In the genomic region with DNA sequence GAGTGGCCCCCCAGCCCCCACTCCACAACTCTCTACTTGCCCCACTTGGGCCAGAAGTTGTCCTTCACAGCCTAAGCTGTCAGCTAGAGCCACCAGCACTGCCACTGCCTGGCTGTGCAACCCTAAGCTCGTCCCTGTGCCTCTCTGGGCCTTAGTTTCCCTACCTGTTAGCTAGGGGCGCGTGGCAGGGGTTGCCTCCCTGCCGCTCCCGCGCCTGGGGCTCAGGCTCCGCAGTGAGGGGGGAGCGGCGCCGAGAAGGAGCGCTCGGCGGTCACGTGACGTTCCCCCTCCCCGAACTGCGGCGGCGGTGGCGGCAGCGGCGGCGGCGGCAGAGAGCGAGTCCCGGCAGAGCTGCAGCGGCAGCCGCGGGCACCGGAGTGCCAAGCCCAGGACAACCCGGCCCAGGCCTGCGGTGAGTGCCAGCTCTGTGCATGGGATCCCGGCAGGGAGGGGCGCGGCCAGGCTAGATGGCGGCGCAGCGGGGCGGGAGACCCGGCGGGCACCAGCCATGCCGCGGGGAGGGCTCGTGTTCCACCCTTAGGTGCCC, we compare ENCODE assay signal across 8 mouse cellular contexts. TPM values are rescaled to one million over a fixed set of nuclear protein-coding genes. Genes with fewer than 3 reads are reported as not detected.
A peak's percentile ranks its signal among the peaks of the same experiment; 100 is the strongest.
DNase-seq lines count a peak whose midpoint lies in the region; ATAC-seq and TF ChIP-seq lines count a peak whose summit lies in the region.

Gene Rap1gap (plus strand): TSS at position 294 of the 547 bp plus-strand sequence.

- no peaks in the 10 kb centered on the region for H3K36me3 ChIP-seq in testis, adult 2 months (ENCODE audit: control insufficient read depth, insufficient read depth, low read length)
- H3K36me3 ChIP-seq in heart, embryonic 14.5 days (ENCODE audit: control insufficient read depth, insufficient read depth, low read length) = no peaks in the 10 kb centered on the region

- H3K9ac ChIP-seq in heart, embryonic 14.5 days (ENCODE audit: low read length) = peak within 1 kb of the TSS; percentile 68

- no peak for DNase-seq in testis, postnatal 14 days (ENCODE audit: low spot score)
- DNase-seq in layer of hippocampus, adult 18-20 months (ENCODE audit: low spot score in 2 of 2) = peak; percentile 70 to 81
- DNase-seq in lung, adult 2 months = no peak
- DNase-seq in right cerebral cortex, adult 18-20 months = peak; percentile 88
- DNase-seq in yolk sac, embryonic 10.5 days (ENCODE audit: low spot score) = no peak

- no peak within 1 kb of the TSS for H3K27ac ChIP-seq in testis, adult 2 months (ENCODE audit: control insufficient read depth, insufficient read depth, low read depth, low read length)
- peak within 1 kb of the TSS; percentile 4 for H3K27ac ChIP-seq in cortical plate, adult 2 months (ENCODE audit: insufficient read depth, low read length)
- H3K27ac ChIP-seq in heart, embryonic 14.5 days (replicated peaks in 1 of 2; ENCODE audit: control insufficient read depth in 1 of 2, insufficient read depth in 1 of 2, low read depth in 2 of 2, low read length in 2 of 2) = no peak within 1 kb of the TSS

- no peak for TF ChIP-seq POLR2A in testis, adult 2 months (IDR thresholded peaks at IDR 0.05; ENCODE audit: control insufficient read depth, low read depth, low read length)
- TF ChIP-seq POLR2A in cortical plate, adult 2 months (IDR thresholded peaks at IDR 0.05; ENCODE audit: extremely low read depth, insufficient read depth, low read length) = no peak; the same call in 1 of the 2 replicates
- TF ChIP-seq POLR2A in lung, adult 2 months (IDR thresholded peaks at IDR 0.05; ENCODE audit: borderline replicate concordance, extremely low read depth, low read depth, low read length) = no peak

- no peaks in the 10 kb centered on the region for H3K27me3 ChIP-seq in testis, adult 2 months (ENCODE audit: control insufficient read depth, insufficient read depth, low read length)
- peaks cover 43% of the 10 kb centered on the region for H3K27me3 ChIP-seq in heart, embryonic 14.5 days (ENCODE audit: control insufficient read depth, insufficient read depth, low read length)

- peak within 1 kb of the TSS; percentile 96 for H3K4me2 ChIP-seq in heart, embryonic 14.5 days (ENCODE audit: low read length)

- no peak for ATAC-seq in heart, embryonic 14.5 days (ENCODE audit: insufficient number of reproducible peaks, insufficient read depth, low FRiP score, low read depth)

- H3K9me3 ChIP-seq in heart, embryonic 14.5 days (ENCODE audit: control insufficient read depth, low read length) = no peaks in the 10 kb centered on the region

- H3K4me1 ChIP-seq in testis, adult 2 months (ENCODE audit: control insufficient read depth, insufficient read depth, low read length) = peaks cover 11% of the 10 kb centered on the region
- H3K4me1 ChIP-seq in cortical plate, adult 2 months (ENCODE audit: control insufficient read depth, insufficient read depth, low read length) = peaks cover 12% of the 10 kb centered on the region
- peaks cover 7 to 23% of the 10 kb centered on the region in 2 experiments for H3K4me1 ChIP-seq in heart, embryonic 14.5 days (ENCODE audit: control insufficient read depth in 2 of 2, insufficient read depth in 2 of 2, low read length in 2 of 2)
- H3K4me1 ChIP-seq in lung, adult 2 months (ENCODE audit: control insufficient read depth, insufficient read depth, low read length) = peaks cover 16% of the 10 kb centered on the region

- TF ChIP-seq CTCF in testis, adult 2 months (IDR thresholded peaks at IDR 0.05; ENCODE audit: control insufficient read depth, insufficient read depth, insufficient replicate concordance, low read depth, low read length) = no peak
- TF ChIP-seq CTCF in cortical plate, adult 2 months (IDR thresholded peaks at IDR 0.05; ENCODE audit: extremely low read depth, insufficient read depth, low read length) = no peak
- no peak for TF ChIP-seq CTCF in lung, adult 2 months (IDR thresholded peaks at IDR 0.05; ENCODE audit: insufficient read depth, low read length)

- under 1% methylated on average over 40 of the region's 44 CpGs for WGBS in heart, embryonic 14.5 days
- under 1% methylated on average over 44 of the region's 44 CpGs for WGBS in lung, adult 2 months

- peak within 1 kb of the TSS; percentile 52 for H3K4me3 ChIP-seq in testis, adult 2 months (ENCODE audit: control insufficient read depth, low read depth, low read length)
- peak within 1 kb of the TSS; percentile 62 for H3K4me3 ChIP-seq in cortical plate, adult 2 months (ENCODE audit: insufficient read depth, low read length)
- H3K4me3 ChIP-seq in heart, embryonic 14.5 days (ENCODE audit: control insufficient read depth in 1 of 2, insufficient read depth in 1 of 2, low read depth in 1 of 2, low read length in 2 of 2) = peak within 1 kb of the TSS; percentile 39 to 58
- peak within 1 kb of the TSS; percentile 25 for H3K4me3 ChIP-seq in lung, adult 2 months (replicated peaks; ENCODE audit: extremely low read depth, low read depth, low read length)

RNA-seq across cellular contexts. Expression of gene Rap1gap, which starts in this region (rescaled TPM):
- 20.8 and 27.9 TPM in 2 replicates for polyA plus RNA-seq in testis, adult 2 months (2012; rRNA removed)
- 339 and 383 TPM in 2 replicates for polyA plus RNA-seq in cortical plate, adult 2 months (2012; rRNA removed)
- polyA plus RNA-seq in heart, embryonic 14.5 days (2014; fragmentation: Nextera tagmentation; extraction: Ambion mirVana) = 3.9 and 5.0 TPM in 2 replicates
- total RNA-seq in layer of hippocampus, adult 18-20 months (2021) = 100 to 1,000 TPM; 259 to 271 TPM
- 68.3 and 101 TPM in 2 replicates for polyA plus RNA-seq in lung, adult 2 months (2012; rRNA removed)

Comparison
In these comparisons a context has a peak if more than half of its experiments do, and no peak if none do; other contexts are left out.
1. DNase-seq: peak in layer of hippocampus, adult 18-20 months (2 of 2) and right cerebral cortex, adult 18-20 months (single experiment); none in testis, postnatal 14 days (single experiment), lung, adult 2 months (single experiment) and yolk sac, embryonic 10.5 days (single experiment).
2. Peak in every context shown above with its lines, with median percentiles within 50 percentile points of each other: H3K4me3 ChIP-seq.